Mouse (Mus musculus) mature B cell (primary cell): ENCODE data around the gene Usp47.

Experiments used
- in situ Hi-C: fragments of 300-500 bp; cut with MboI; formaldehyde crosslinking; loops from 2 replicates; pipeline ENCODE4 v1.14.3; 2019

The Usp47 gene

GRCm38 (mm10) chr7:112155194-112155593 lies 131.9 kb downstream of the Usp47 start:
- in situ Hi-C loops = no loop called here

GRCm38 (mm10) chr7:112157584-112158315 lies 134.4 kb downstream of the Usp47 start:
- in situ Hi-C loops = no loop called here

- in situ Hi-C loops = no loop called here
These were observed 135.0 kb downstream of the Usp47 start for GRCm38 (mm10) chr7:112158316-112158741.

GRCm38 (mm10) chr7:112158942-112159341 lies 135.6 kb downstream of the Usp47 start, which contains the start of gene Dkk3:
TSS of gene Dkk3 (minus strand) at chr7:112159057.
- in situ Hi-C loops = no loop called here

GRCm38 (mm10) chr7:112159835-112160234 lies 136.5 kb downstream of the Usp47 start:
- in situ Hi-C loops = no loop called here
